Mouse (Mus musculus): Measurements from ENCODE around the gene Dda1.

Gene Dda1

GRCm38 (mm10) chr8:71469411-71469810, 412 bp downstream of the Dda1 start:
- DNase-seq: peak; percentile 64 to 74

- DNase-seq: peak in 1 of 2 experiments; percentile 30
These were observed 1.3 kb downstream of the Dda1 start for GRCm38 (mm10) chr8:71470146-71470912.

GRCm38 (mm10) chr8:71470913-71471255, 1.9 kb downstream of the Dda1 start:
- no peak for DNase-seq

GRCm38 (mm10) chr8:71471861-71472260, 2.9 kb downstream of the Dda1 start:
- DNase-seq: no peak

GRCm38 (mm10) chr8:71472601-71473386, 3.8 kb downstream of the Dda1 start:
- peak in 1 of 2 experiments; percentile 48 for DNase-seq

GRCm38 (mm10) chr8:71474344-71474743, 5.3 kb downstream of the Dda1 start:
- DNase-seq: no peak

- DNase-seq: peak; percentile 62 to 67
These were observed 6.0 kb downstream of the Dda1 start for GRCm38 (mm10) chr8:71474785-71475701.

- DNase-seq: peak in 1 of 2 experiments; percentile 49
These were observed 6.7 kb downstream of the Dda1 start for GRCm38 (mm10) chr8:71475702-71476075.

- peak; percentile 90 to 91 for DNase-seq
These were observed 7.3 kb downstream of the Dda1 start for GRCm38 (mm10) chr8:71476099-71476940.

DNA sequence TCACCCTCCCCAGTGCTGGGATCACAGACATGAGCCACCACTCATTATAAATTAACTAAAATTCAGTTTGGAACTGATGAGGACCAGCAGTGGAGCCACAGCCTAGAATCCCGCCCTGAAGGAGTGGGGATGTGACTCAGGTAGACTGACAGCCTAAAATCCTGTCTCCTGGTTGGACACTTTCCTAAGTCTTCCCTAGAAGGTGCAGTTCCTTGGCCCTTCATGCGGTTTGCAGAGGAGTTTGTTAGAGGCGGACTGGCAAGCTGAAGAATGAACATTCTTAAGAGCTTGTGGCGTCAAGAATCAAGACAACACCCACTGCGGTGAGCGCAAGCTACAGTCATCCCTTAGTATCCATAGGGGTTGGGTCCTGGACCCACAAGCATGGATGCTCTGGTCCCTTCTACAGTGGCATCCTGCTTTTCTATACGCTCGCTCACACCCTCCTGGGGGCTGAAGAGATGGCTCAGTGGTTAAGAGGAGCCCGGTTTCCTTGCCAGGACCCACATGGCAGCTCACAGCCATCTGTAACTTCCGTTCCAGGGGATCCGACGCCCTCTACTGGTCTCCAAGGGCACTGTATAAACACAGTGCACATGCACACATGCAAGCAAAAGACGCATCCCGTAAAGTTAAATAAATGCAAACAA, 8.3 kb downstream of the Dda1 start:
- DNase-seq: peak; percentile 67 to 83

DNA sequence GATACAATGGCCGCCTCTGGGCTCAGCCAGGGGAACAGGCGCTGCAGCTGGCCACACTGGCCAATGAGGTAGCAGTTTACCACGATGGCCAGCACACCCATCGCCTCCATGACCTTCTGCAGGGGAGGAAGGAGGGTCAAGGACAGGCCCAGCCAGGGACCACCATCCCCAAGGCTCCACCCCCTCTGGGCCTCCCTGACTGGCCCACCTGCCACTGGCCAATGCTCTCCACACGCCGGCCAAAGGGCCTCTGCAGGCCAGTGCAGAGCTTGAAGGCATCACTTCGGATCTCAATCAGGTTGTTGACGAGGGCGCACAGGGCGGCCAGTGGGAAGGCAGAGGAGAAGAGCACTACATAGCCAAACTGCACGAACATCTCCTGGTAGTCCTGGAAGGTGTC, 9.9 kb downstream of the Dda1 start:
- no peak for DNase-seq

GRCm38 (mm10) chr8:71483932-71484331, 14.9 kb downstream of the Dda1 start:
- peak in 1 of 2 experiments; percentile 45 for DNase-seq

- DNase-seq: no peak
These were observed 15.7 kb downstream of the Dda1 start for GRCm38 (mm10) chr8:71484736-71485135.

DNA sequence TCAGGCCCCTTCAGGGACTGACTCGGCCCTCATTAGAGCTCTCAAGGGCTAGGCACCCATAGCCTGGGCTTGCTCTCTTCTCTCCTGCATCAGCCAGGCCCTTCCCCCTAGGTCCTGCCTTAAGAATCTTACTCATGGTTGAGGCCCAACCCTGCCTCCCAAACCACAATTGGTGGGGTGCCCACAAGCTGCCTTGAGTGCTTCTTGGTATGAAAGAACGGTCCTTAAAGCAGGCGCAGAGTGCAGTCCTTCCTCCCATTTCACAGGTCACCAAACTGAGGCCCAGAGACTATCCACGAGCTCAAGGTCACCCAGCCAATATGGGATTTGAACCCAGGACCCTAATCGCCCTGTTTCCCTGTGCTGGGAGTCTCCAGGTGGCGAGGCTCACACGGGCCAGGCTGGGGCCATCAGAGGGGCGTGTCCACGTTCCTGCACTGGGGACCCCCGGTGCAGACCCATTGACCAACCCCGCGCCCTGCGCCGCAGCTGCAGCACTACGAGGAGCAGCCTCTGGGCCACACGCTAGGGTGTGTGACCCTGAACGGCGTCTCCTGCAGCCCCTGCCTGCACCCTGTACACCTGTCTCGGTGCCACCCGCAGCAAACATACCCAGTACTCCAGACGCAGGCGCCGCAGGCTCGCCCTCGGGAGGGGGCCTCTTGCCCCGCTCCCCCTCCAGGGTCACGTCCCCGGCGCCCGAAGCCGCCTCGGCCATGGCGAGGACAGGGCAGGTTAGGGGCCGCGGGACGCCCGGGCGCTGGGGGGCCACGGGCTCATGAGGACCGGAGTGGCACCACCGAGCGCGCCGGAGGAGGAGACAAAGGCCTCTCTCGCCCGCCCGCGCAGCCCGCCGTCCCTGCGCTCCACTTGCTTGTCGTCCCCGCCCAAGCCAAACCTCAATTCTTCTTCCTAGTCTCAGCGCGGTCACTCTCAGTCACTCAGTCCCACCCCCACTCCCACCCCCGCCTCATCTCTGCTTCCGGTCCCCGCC, 16.4 kb downstream of the Dda1 start, which contains the start of gene Ano8:
TSS of gene Ano8 (minus strand) at position 822 of the 994 bp plus-strand sequence.
- DNase-seq: peak; percentile 90 to 91

GRCm38 (mm10) chr8:71486136-71486529, 17.1 kb downstream of the Dda1 start:
- DNase-seq: no peak

DNA sequence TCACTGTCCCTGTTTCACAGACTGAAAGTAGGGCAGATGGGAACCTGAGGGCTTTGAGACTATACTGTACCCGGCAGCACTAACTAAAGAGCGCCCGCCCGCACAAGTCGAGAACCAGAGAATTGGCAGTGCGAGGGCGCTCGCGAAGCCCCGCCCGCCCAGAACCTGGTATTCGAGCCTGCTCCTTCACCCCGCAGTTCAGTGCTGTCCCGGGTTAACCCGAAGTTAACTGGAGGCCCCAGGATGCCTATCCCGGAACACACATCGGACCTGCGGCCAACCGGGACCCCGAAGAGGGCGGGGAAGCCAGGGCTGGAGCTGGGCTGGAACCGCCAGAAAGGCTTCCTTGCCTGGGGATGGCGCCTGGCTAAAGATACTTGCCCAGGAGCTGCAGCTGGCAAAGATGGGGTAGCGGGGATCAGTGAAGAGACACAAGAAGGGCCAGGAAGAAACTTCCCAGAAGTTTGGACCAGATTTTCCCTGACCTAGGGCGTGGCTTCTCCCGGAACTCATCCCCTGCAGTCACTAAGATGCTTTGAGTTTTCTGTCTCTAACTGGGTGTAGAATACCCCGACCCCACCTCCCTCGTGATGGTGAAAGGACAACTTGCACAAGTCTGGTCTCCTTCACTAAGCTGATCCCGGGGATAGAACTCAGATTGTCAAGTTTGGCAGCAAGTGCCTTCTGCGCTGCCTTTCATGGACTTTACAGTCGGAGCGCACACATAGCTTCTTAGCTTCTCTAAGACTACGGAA, 18.9 kb downstream of the Dda1 start, which contains the start of gene Gtpbp3:
TSS of gene Gtpbp3 (plus strand) at position 413 of the 755 bp plus-strand sequence.
- DNase-seq: peak; percentile 79 to 83

DNA sequence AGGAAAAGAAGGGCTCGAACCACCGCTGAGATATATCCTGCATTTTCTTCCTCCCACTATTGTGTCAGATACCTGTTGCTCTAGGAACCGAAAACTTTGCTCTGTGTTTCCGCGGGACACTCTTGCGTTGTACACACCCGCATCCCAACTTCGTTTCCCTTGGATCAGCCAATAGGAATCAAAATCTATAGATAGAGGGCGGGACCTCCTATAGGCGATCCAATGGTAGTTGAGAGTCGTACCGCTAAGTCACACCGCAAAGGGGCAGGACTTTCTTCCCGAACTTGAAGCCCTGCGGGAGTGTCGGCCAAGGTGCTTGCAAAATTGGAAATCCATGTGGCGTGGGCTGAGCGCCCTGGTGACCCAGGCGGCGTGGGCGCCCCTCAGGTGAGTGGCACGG, 19.5 kb downstream of the Dda1 start:
- peak; percentile 90 to 92 for DNase-seq

GRCm38 (mm10) chr8:71495039-71495438, 26.0 kb downstream of the Dda1 start:
- peak; percentile 90 to 94 for DNase-seq

GRCm38 (mm10) chr8:71495811-71496210, 26.8 kb downstream of the Dda1 start:
- DNase-seq: no peak

Data from cerebellum, postnatal 14 days (tissue).